Mouse (Mus musculus) adrenal gland, postnatal 4 days (tissue): ENCODE results near the gene Hoxb6. TPM values are rescaled to one million over a fixed set of nuclear protein-coding genes. Genes with fewer than 3 reads are reported as not detected.

Experiments
- DNase-seq, 2 experiments: peaks; one replicate each; pipeline ENCODE4 v3.0.0; 2021 to 2022; ENCODE audit warnings: low spot score in 2 of 2, mixed read lengths in 2 of 2
- microRNA-seq: library from miRNA; unstranded; fragments of <30 nt; microRNA quantifications from one replicate; pipeline ENCODE4 v1.2.0, GENCODE M21; 2021
- total RNA-seq, 2 experiments: library from RNA; stranded (reverse); gene quantifications; 2 replicates each; pipeline ENCODE4 v1.2.3; 2021

Hoxb6 gene
- total RNA-seq, 2 experiments from 2014 or later = 43.6 to 47.9 TPM

DNA sequence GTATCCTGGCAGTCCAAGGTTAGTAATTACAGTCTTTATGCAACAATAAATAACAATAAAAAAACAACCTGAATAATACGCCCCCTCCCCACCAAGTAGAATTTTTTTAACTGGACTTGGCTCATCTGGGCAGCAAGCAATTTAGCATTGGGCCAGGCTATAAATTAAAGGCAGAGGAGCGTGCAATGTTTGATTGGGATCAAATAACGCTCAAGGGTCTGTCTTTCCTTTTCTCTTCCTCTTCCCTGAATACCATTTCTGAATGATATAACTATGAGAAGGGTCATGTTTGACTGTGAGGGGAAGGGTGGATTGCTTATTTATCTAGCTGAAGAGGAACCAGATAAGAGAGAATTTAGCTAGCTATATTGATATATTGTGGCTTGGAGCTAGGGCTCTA lies 56.7 kb downstream of the Hoxb6 start:
- DNase-seq = no peak

DNA sequence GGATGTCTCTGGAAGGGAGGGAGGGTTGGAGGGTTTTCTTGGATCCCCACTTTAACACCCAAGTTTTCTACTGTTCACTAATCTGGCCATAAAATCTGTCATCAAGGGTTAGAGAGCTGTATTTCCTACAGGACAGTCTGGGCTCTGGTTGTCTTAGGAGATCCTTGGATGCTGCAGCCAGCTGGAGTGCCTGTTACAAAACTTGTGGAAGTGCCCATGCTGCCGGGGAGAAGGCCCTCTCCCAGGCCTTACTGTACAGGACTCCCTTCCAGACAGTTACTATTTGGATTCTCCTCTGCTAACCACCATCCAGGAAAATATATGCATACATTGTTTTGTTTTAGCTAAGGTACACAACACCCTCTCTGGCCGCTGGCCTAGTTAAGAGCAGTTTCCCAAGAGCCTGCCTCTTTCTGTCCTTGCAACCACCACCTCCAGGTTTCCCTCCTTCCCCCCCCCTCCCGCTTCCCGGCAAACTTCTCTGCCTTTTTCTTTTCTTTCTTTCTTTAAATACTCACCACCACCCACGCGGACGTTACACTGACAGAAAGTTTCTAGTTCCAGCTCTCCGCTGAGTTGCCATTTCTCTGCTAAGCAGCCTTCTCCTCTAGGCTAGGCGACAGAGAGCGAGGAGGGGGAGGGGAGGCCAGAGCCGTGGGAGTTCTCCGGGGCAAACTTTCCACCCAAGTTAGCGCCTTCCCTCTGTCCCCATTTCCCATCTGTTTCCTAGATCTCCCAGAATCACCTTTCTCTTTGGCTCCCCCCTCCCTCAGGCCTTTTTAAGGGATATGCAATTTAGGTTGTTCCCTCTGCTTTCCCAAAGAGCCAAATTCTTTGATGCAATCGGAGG lies 57.4 kb downstream of the Hoxb6 start:
- DNase-seq = no peak

DNA sequence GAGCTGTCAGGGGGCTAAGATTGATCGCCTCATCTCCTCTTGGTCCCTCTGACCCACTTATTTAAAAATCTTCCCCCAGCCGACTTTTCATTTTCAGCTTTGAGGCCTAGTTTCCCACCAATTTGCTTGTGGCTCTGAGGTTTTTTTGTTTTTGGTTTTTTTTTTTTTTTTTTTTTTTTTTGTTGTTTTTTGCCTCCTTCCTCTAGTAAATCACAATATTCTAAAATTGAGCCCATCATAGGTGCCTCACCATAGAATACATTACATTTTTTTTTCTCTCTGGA lies 58.0 kb downstream of the Hoxb6 start, which contains the start of gene Hoxb2:
Gene Hoxb2 (plus strand): TSS at position 185 of the 284 bp plus-strand sequence.
- no peak for DNase-seq

DNA sequence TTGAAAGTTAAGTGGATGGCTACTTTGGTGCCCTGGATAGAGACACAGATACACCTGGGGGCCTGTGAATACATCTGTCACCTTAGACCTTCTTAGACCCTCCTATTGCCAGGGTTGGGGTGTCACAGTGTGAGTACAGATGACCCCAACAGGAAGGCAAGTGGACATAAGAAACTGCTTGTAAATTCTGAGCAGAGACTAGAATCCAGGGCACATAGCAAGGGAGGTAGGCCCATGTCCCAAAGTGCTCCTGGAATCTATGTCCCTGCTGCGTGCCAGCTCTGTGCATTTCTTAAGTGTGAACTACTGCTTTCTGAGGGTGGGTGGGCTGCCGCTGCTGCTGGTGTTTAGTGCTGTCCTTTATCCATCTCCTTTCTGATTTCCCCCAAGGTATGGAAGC lies 58.5 kb downstream of the Hoxb6 start:
- DNase-seq = no peak

Small RNA genes lying within 50 kb of the gene (microRNA-seq; reads per million reads assigned to microRNA genes)
- gene Mir10a (60,500 reads per million, percentile 99 among the genes with 10 or more reads in this experiment), gene Mir196a-1 (32.1 reads per million, percentile 34 among the genes with 10 or more reads in this experiment)

Other genes starting within 250 kb of the Hoxb6 start
- 10 to 100 TPM; 54.9 to 57.8 TPM for gene Ube2z, start 227.1 kb upstream of the Hoxb6 start, total RNA-seq
- 100 to 1,000 TPM; 332 to 356 TPM for gene Atp5g1, start 216.8 kb upstream of the Hoxb6 start, total RNA-seq
- gene Calcoco2, start 180.5 kb upstream of the Hoxb6 start, total RNA-seq = not detected
- gene Ttll6, start 158.7 kb upstream of the Hoxb6 start, total RNA-seq = not detected
- gene Hoxb13, start 98.2 kb upstream of the Hoxb6 start, total RNA-seq = not detected
- 10 to 100 TPM; 86.0 to 93.6 TPM for gene Hoxb9, start 21.0 kb upstream of the Hoxb6 start, total RNA-seq
- gene Hoxb8, start 10.6 kb upstream of the Hoxb6 start, total RNA-seq = 10 to 100 TPM; 58.4 to 61.2 TPM
- 10 to 100 TPM; 39.4 to 49.8 TPM for gene Hoxb7, start 5.9 kb upstream of the Hoxb6 start, total RNA-seq
- 10 to 100 TPM; 26.5 to 27.8 TPM for gene Hoxb5, start 10.9 kb downstream of the Hoxb6 start, total RNA-seq
- gene Hoxb4, start 25.8 kb downstream of the Hoxb6 start, total RNA-seq = 10 to 100 TPM; 19.8 to 22.0 TPM
- 10 to 100 TPM; 40.5 to 44.5 TPM for gene Hoxb3, start 30.9 kb downstream of the Hoxb6 start, total RNA-seq
- 10 to 100 TPM; 21.0 to 26.0 TPM for gene Hoxb2, start 58.0 kb downstream of the Hoxb6 start, total RNA-seq
- gene Hoxb1, start 73.3 kb downstream of the Hoxb6 start, total RNA-seq = not detected
- 1 to 10 TPM; 6.1 to 7.6 TPM for gene Skap1, start 172.1 kb downstream of the Hoxb6 start, total RNA-seq